Mouse (Mus musculus) Patski (cell line): ENCODE data around the gene Sync. TPM values are rescaled to one million over a fixed set of nuclear protein-coding genes. Genes with fewer than 3 reads are reported as not detected.

Experiments used
- ATAC-seq: fragments of 100-300 bp; one replicate; pipeline ENCODE4 v1.8.0; 2021
- CTCF ChIA-PET: fragments of 350-600 bp; sonication (Branson Sonifier 250); formaldehyde crosslinking; loops from one replicate; lab custom pipeline; 2022; ENCODE audit warnings: inconsistent platforms; lab: Charles Lee
- POLR2A ChIA-PET: fragments of 350-600 bp; sonication (Branson Sonifier 250); formaldehyde crosslinking; loops from one replicate; lab custom pipeline; 2022; ENCODE audit warnings: antibody characterized with exemption, inconsistent platforms; lab: Charles Lee
- DNase-seq: peaks from one replicate; pipeline ENCODE4 v3.0.0-alpha.2; 2011; ENCODE audit warnings: low read depth, low spot score
- H3K27me3 ChIP-seq: fragments of 371-371 bp; one replicate; pipeline ENCODE4 v1.5.1; 2021
- CTCF ChIP-seq: fragments of 100-300 bp; IDR thresholded peaks from one replicate; pipeline ENCODE4 v1.5.1; 2021
- in situ Hi-C: fragments of 300-500 bp; cut with MboI; formaldehyde crosslinking; loops from 3 replicates; pipeline ENCODE4 v1.11.1; 2018; ENCODE audit warnings: low pct_unique_long_range_greater_than_20kb, mixed read lengths
- polyA plus RNA-seq: library from polyadenylated mRNA; unstranded; gene quantifications from one replicate; pipeline ENCODE4 v1.2.3, GENCODE M21; 2021

Sync gene
- polyA plus RNA-seq, 1 experiment from 2014 or later = 4.9 TPM

DNA sequence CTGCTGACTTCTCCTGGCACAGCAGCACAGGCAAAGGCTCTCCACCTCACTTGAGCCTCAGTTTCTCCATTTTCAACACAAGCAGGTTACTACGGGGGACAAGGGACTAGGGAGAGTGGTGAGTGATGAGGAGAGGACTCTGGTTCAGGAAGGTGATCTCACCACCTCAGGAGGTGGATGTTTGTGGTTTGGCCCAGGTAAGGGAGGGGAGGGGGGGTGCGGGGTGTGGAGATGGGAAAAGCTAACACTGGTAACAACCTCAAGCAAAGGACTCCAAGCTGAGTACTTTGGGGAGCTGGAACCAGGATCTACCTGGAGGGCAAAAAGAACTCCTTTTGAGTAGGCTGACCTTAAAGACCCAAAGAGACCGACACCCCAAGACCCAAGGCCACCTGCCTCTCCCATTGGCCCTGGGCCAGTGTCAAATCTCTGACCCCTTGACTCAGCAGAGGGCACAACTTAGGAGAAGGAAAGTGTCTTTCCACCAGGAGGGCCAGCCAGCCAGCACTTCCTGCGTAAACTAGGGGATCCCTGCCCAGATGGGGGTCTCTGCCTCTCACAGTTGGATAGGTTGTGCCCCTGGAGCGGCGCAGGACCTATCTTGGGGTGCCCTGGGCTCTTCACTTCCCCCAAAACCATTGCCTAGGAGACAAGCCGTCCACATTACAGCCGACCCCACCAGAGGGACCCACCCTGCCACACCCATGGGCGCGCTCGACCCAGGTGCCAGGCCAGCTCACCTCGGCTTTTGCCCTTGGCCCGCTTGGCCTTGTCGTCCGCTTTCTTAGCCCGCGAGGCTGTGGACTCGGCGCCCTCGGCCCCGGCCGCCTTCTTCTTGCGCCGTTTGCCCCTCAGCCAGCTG is 39.8 kb upstream of the Sync start:
- TF ChIP-seq CTCF = no peak
- ATAC-seq (peak; percentile 40), DNase-seq (no peak)
- in situ Hi-C loops = no loop called here
- no peaks in the 10 kb centered on the region for H3K27me3 ChIP-seq
- CTCF ChIA-PET = no interaction called here
- POLR2A ChIA-PET = interaction anchor here (0.8 kb wide), 1 partner anchor 8 kb away, joined by 3 read pairs; no protein-coding TSS in a partner anchor

- POLR2A ChIA-PET = no interaction called here
- DNase-seq = no peak
Measured at GRCm38 (mm10) chr4:129248243-129248767, 39.1 kb upstream of the Sync start.

DNA sequence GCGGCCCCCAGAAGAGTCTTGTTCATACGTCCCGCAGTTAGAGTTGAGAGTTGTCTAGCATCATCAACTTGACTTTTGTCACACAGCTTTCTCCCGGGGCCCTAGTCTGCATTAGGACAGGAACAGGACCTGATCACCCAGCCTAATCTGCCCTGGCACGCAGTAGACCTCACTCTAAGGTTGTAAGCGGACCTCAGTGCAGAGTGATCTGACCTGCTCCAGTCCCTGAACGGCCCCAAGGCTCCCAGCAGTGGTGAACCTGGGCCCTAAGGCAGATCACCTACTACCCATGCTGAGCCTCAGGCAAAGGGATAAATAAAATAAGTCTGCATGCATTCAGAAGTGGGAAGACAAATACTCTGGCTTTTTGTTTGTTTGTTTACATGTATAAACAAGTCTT is 38.1 kb upstream of the Sync start:
- in situ Hi-C loops = no loop called here
- no peaks in the 10 kb centered on the region for H3K27me3 ChIP-seq
- CTCF ChIA-PET = interaction anchor here (0.8 kb wide), 1 partner anchor 83 kb away, joined by 3 read pairs; no protein-coding TSS in a partner anchor
- no peak for DNase-seq
- POLR2A ChIA-PET = interaction anchor here (0.6 kb wide), 1 partner anchor 24 kb away, joined by 3 read pairs; no protein-coding TSS in a partner anchor
- TF ChIP-seq CTCF = no peak
- no peak for ATAC-seq

More at GRCm38 (mm10) chr4:129248243-129248767, 39.1 kb upstream of the Sync start:
- no peak for ATAC-seq
- in situ Hi-C loops = no loop called here
- no peak for TF ChIP-seq CTCF
- H3K27me3 ChIP-seq = no peaks in the 10 kb centered on the region
- CTCF ChIA-PET = no interaction called here

GRCm38 (mm10) chr4:129250759-129251481 is 36.5 kb upstream of the Sync start:
- no peak for DNase-seq

DNA sequence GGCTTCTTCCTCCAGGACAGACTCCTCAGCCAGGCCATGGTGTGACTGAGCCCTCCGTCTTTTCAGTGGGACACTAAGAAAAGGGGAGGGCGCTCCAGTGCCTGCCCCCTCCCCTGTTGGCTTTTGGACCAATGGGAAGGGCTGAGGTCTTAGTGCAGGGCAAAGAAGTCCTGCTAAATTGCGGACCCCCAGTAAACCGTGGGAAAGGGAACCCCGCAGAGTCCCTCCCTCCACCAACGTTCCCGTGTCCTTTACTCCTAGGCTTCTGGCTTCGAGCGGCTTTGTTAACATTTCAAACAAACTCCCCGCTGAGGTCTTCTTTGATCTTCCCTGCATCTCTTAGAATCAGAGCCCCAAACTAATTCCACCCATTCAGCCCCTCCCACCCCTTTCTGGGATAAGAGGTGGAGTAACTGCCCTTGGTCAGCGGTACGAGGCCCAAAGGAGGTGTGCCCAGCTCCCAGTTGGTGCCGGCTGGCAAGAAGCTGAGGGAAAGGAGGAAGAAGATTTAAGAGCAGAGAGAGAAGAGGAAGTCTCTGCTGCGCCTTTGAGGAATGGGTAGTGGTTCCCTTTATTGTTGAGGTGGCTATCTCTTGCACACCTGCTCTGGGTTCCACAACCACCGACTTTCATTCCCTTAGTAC is 35.8 kb upstream of the Sync start:
- POLR2A ChIA-PET = no interaction called here
- DNase-seq (no peak), ATAC-seq (no peak)
- no peaks in the 10 kb centered on the region for H3K27me3 ChIP-seq
- in situ Hi-C loops = no loop called here
- CTCF ChIA-PET = no interaction called here
- no peak for TF ChIP-seq CTCF

More at GRCm38 (mm10) chr4:129250759-129251481, 36.5 kb upstream of the Sync start:
- TF ChIP-seq CTCF = no peak
- no peak for ATAC-seq
- H3K27me3 ChIP-seq = no peaks in the 10 kb centered on the region
- POLR2A ChIA-PET = no interaction called here
- in situ Hi-C loops = no loop called here
- CTCF ChIA-PET = no interaction called here

- no peaks in the 10 kb centered on the region for H3K27me3 ChIP-seq
- TF ChIP-seq CTCF = no peak
- no peak for ATAC-seq
- in situ Hi-C loops = no loop called here
- no peak for DNase-seq
- ChIA-PET CTCF (no interaction called here), POLR2A (interaction anchor here (0.8 kb wide), 1 partner anchor 36 kb away, joined by 3 read pairs; no protein-coding TSS in a partner anchor)
Measured at GRCm38 (mm10) chr4:129252492-129252891, 34.9 kb upstream of the Sync start.

GRCm38 (mm10) chr4:129254571-129254970 is 32.8 kb upstream of the Sync start:
- ATAC-seq (no peak), DNase-seq (no peak)
- ChIA-PET POLR2A (interaction anchor here (0.6 kb wide), 1 partner anchor 20 kb away, joined by 3 read pairs; no protein-coding TSS in a partner anchor), CTCF (no interaction called here)
- no peak for TF ChIP-seq CTCF
- in situ Hi-C loops = no loop called here
- H3K27me3 ChIP-seq = no peaks in the 10 kb centered on the region

- POLR2A ChIA-PET = interaction anchor here (1.0 kb wide), 1 partner anchor 17 kb away, joined by 3 read pairs; no protein-coding TSS in a partner anchor
- no peaks in the 10 kb centered on the region for H3K27me3 ChIP-seq
- in situ Hi-C loops = no loop called here
- CTCF ChIA-PET = interaction anchor here (1.2 to 1.3 kb wide), 2 partner anchors 30 to 78 kb away, joined by 3 to 4 read pairs; no protein-coding TSS in a partner anchor
- DNase-seq (peak; percentile 83), ATAC-seq (peak; percentile 40)
- no peak for TF ChIP-seq CTCF
Measured at GRCm38 (mm10) chr4:129256450-129257380, 30.7 kb upstream of the Sync start.

GRCm38 (mm10) chr4:129259101-129259500 is 28.3 kb upstream of the Sync start:
- ChIA-PET CTCF (interaction anchor here (0.6 to 2.7 kb wide), 2 partner anchors 10 to 17 kb away, joined by 3 to 8 read pairs; no protein-coding TSS in a partner anchor), POLR2A (no interaction called here)
- TF ChIP-seq CTCF = no peak
- in situ Hi-C loops = no loop called here
- no peaks in the 10 kb centered on the region for H3K27me3 ChIP-seq
- ATAC-seq = peak; percentile 46
- no peak for DNase-seq
